Mouse (Mus musculus): ENCODE results near the gene Fermt3. TPM values are rescaled to one million over a fixed set of nuclear protein-coding genes. Genes with fewer than 3 reads are reported as not detected.

Gene Fermt3
- total RNA-seq, 2 experiments from 2014 or later = 4.2 to 5.9 TPM

DNA sequence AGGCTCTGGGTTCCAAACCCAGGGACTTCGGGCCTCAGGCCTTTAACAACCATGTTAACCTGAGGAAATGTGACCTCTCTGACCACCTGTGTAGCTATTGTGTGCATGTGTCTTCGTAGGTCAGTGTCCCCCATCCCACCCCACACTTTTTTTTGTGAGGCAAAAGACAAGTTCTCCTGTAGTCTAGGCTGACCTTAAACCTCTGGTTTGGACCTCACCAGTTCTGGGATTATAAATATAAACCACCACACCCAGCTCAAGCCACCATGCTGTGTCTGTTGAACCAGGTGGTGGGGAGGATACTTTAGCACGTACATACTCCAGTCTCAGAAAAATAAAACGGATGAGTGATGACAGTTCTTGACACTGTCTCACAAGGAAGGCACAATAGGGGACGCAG is 69.3 kb downstream of the Fermt3 start:
- intact Hi-C loops (cut with DNase I) = loop anchor here (1.0 kb wide), 1 partner anchor 8 kb away; the partner anchor contains the start of gene Gpr137
- DNase-seq = no peak

DNA sequence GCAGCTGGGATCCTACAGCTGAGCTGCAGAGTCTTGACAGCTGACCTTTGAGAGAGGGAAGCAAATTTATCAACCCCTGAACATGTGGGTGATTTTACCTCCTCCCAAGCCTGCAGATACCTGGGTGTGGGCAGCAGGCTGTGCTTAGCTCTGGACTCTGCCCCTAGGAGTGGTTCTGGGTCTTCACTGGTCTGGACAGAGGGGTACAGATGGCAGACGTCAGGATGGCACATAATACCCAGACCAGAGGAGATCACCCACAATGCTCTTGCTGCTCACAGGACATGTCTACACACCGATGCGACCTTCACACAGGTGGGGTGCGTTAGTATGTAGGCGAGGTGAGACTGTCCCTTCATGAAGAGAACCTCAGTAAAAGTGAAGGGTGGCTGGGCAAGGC is 69.7 kb downstream of the Fermt3 start:
- intact Hi-C loops (cut with DNase I) = no loop called here

More for the DNA sequence above, 69.7 kb downstream of the Fermt3 start:
- no peak for DNase-seq

Other genes starting within 250 kb of the Fermt3 start
- 10 to 100 TPM; 17.4 to 19.4 TPM for gene Rps6ka4, start 178.8 kb downstream of the Fermt3 start, total RNA-seq (2021)
- gene Ccdc88b, start 161.3 kb downstream of the Fermt3 start, total RNA-seq (2021) = under 1 TPM; 0.69 to 0.92 TPM
- 10 to 100 TPM; 27.8 to 30.3 TPM for gene Trmt112, start 109.8 kb downstream of the Fermt3 start, total RNA-seq (2021)
- gene Prdx5, start 109.4 kb downstream of the Fermt3 start, total RNA-seq (2021) = 100 to 1,000 TPM; 693 to 776 TPM
- 100 to 1,000 TPM; 146 to 154 TPM for gene Esrra, start 97.7 kb downstream of the Fermt3 start, total RNA-seq (2021)
- gene Catsperz, start 94.1 kb downstream of the Fermt3 start, total RNA-seq (2021) = not detected
- not detected for gene Kcnk4, start 85.0 kb downstream of the Fermt3 start, total RNA-seq (2021)
- gene Bad, start 77.6 kb downstream of the Fermt3 start, total RNA-seq (2021) = 10 to 100 TPM; 22.0 to 24.7 TPM
- gene Gpr137, start 77.0 kb downstream of the Fermt3 start, total RNA-seq (2021) = 10 to 100 TPM; 37.3 to 39.1 TPM
- gene Ppp1r14b, start 44.5 kb downstream of the Fermt3 start, total RNA-seq (2021) = 10 to 100 TPM; 77.3 to 95.8 TPM
- 10 to 100 TPM; 17.0 to 18.5 TPM for gene Plcb3, start 43.0 kb downstream of the Fermt3 start, total RNA-seq (2021)
- 10 to 100 TPM; 18.8 to 20.5 TPM for gene Fkbp2, start 39.0 kb downstream of the Fermt3 start, total RNA-seq (2021)
- 100 to 1,000 TPM; 438 to 444 TPM for gene Vegfb, start 31.8 kb downstream of the Fermt3 start, total RNA-seq (2021)
- gene Dnajc4, start 26.9 kb downstream of the Fermt3 start, total RNA-seq (2021) = 10 to 100 TPM; 51.0 to 57.1 TPM
- 10 to 100 TPM; 27.0 to 28.9 TPM for gene Nudt22, start 23.4 kb downstream of the Fermt3 start, total RNA-seq (2021)
- 10 to 100 TPM; 23.0 to 25.5 TPM for gene Trpt1, start 23.3 kb downstream of the Fermt3 start, total RNA-seq (2021)
- gene Stip1, start 20.5 kb upstream of the Fermt3 start, total RNA-seq (2021) = 100 to 1,000 TPM in 1 of 2 experiments, 10 to 100 TPM in 1; 98.7 to 126 TPM
- 100 to 1,000 TPM; 272 to 280 TPM for gene Macrod1, start 37.3 kb upstream of the Fermt3 start, total RNA-seq (2021)
- gene Flrt1, start 86.3 kb upstream of the Fermt3 start, total RNA-seq (2021) = under 1 TPM; 0.84 to 1.00 TPM
- 10 to 100 TPM; 72.2 to 72.6 TPM for gene Otub1, start 186.8 kb upstream of the Fermt3 start, total RNA-seq (2021)
- 100 to 1,000 TPM; 395 to 437 TPM for gene Cox8a, start 198.1 kb upstream of the Fermt3 start, total RNA-seq (2021)
- 10 to 100 TPM; 15.3 to 15.6 TPM for gene Naa40, start 221.7 kb upstream of the Fermt3 start, total RNA-seq (2021)
- gene Rcor2, start 247.9 kb upstream of the Fermt3 start, total RNA-seq (2021) = 1 to 10 TPM; 5.4 to 7.8 TPM